Mouse (Mus musculus) MEL (cell line): ENCODE measurements around the gene Lrrc47.

Experiments used
- CTCF ChIP-seq, 3 experiments: IDR thresholded peaks in 2 of 3; conservative IDR thresholded peaks in 1 of 3; 2 replicates each; pipeline ENCODE4 v1.5.1; 2011 to 2012; ENCODE audit warnings: low read length in 3 of 3, low read depth in 2 of 3, mild to moderate bottlenecking in 2 of 3, improper control_type of control experiment in 1 of 3, inconsistent platforms in 1 of 3, mixed read lengths in 1 of 3, moderate library complexity in 1 of 3; ENCODE audit not compliant: control insufficient read depth in 1 of 3, insufficient read depth in 1 of 3, poor library complexity in 1 of 3, severe bottlenecking in 1 of 3
- GATA1 ChIP-seq: IDR thresholded peaks from 2 replicates; pipeline ENCODE4 v1.6.1; 2011; ENCODE audit warnings: low read depth, low read length, improper control_type of control experiment
- POLR2A ChIP-seq, 2 experiments: IDR thresholded peaks; 2 replicates each; pipeline ENCODE4 v1.6.1; 2011 to 2012; ENCODE audit warnings: low read length in 2 of 2, mild to moderate bottlenecking in 2 of 2, control low read depth in 1 of 2, improper control_type of control experiment in 1 of 2, low read depth in 1 of 2, moderate library complexity in 1 of 2; ENCODE audit not compliant: control insufficient read depth in 1 of 2, insufficient read depth in 1 of 2, poor library complexity in 1 of 2
- UBTF ChIP-seq: IDR thresholded peaks from 2 replicates; pipeline ENCODE4 v1.6.1; 2012; ENCODE audit warnings: low read depth, mild to moderate bottlenecking, inconsistent platforms, low read length, improper control_type of control experiment, moderate library complexity, borderline replicate concordance; ENCODE audit not compliant: insufficient read depth
- ZC3H11A ChIP-seq: IDR thresholded peaks from 2 replicates; pipeline ENCODE4 v1.6.1; 2012; ENCODE audit warnings: low read depth, mild to moderate bottlenecking, inconsistent platforms, low read length, improper control_type of control experiment

GRCm38 (mm10) chr4:154026441-154026761 is 14.9 kb downstream of the Lrrc47 start:
- TF ChIP-seq GATA1, result no peak
- TF ChIP-seq POLR2A (IDR thresholded peaks at IDR 0.05; ENCODE audit: control insufficient read depth in 1 of 2, insufficient read depth in 1 of 2, low read depth in 1 of 2, low read length in 2 of 2, poor library complexity in 1 of 2), result no peak
- no peak for TF ChIP-seq CTCF (IDR thresholded peaks at IDR 0.05 in 2 of 3, conservative IDR thresholded peaks at IDR 0.05 in 1 of 3; ENCODE audit: control insufficient read depth in 1 of 3, insufficient read depth in 1 of 3, low read depth in 2 of 3, low read length in 3 of 3, poor library complexity in 1 of 3, severe bottlenecking in 1 of 3)
- no peak for TF ChIP-seq UBTF
- TF ChIP-seq ZC3H11A, result no peak
